ENCODE assay signal across 8 mouse cellular contexts in the genomic region with DNA sequence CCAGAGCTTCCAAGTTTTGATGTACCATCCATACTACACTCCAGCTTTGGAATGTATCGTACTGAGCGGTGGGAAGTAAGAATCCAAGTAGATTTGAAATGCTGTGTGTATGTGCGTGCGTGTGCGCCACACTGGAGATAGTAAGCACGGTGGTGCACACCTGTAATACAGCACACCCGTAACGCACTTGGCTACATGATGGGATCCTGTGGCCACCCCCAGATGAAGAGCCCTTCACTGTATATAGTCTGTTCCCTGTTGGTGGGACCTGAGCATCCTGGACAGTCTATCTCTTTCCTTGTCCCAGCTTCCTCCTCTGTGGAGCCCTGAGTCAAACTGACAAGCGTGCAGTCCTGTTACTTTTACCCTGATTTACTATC. TPM values are rescaled to one million over a fixed set of nuclear protein-coding genes. Genes with fewer than 3 reads are reported as not detected.
DNase-seq lines count a peak whose midpoint lies in the region; ATAC-seq and TF ChIP-seq lines count a peak whose summit lies in the region.

No protein-coding gene starts in this region.

- no peaks in the 10 kb centered on the region for H3K9me3 ChIP-seq in kidney, embryonic 15.5 days (replicated peaks)
- no peaks in the 10 kb centered on the region for H3K9me3 ChIP-seq in hindbrain, embryonic 15.5 days
- H3K9me3 ChIP-seq in midbrain, embryonic 16.5 days (replicated peaks; ENCODE audit: control insufficient read depth, low read length, poor library complexity, severe bottlenecking) = no peaks in the 10 kb centered on the region

- H3K4me1 ChIP-seq in kidney, embryonic 15.5 days = peaks cover 31% of the 10 kb centered on the region
- H3K4me1 ChIP-seq in cortical plate, adult 2 months (ENCODE audit: control insufficient read depth, insufficient read depth, low read length) = no peaks in the 10 kb centered on the region
- H3K4me1 ChIP-seq in hindbrain, embryonic 15.5 days (replicated peaks) = peaks cover 9% of the 10 kb centered on the region
- H3K4me1 ChIP-seq in midbrain, embryonic 16.5 days (ENCODE audit: control insufficient read depth, insufficient read depth, low read length) = peaks cover 8% of the 10 kb centered on the region

- peak overlapping the region; percentile 74 for H3K4me3 ChIP-seq in kidney, embryonic 15.5 days (replicated peaks)
- H3K4me3 ChIP-seq in cortical plate, adult 2 months (ENCODE audit: insufficient read depth, low read length) = peak overlapping the region; percentile 47; the same call in 1 of the 2 replicates
- H3K4me3 ChIP-seq in hindbrain, embryonic 15.5 days = peak overlapping the region; percentile 53
- H3K4me3 ChIP-seq in midbrain, embryonic 16.5 days (ENCODE audit: low read depth, low read length) = peak overlapping the region; percentile 60

- no peak for TF ChIP-seq CTCF in cortical plate, adult 2 months (IDR thresholded peaks at IDR 0.05; ENCODE audit: extremely low read depth, insufficient read depth, low read length)

- H3K9ac ChIP-seq in kidney, embryonic 15.5 days = peak overlapping the region; percentile 67
- H3K9ac ChIP-seq in hindbrain, embryonic 15.5 days = 0 out of 2 replicates have a peak overlapping the region, but pooled peaks have one; percentile 32
- H3K9ac ChIP-seq in midbrain, embryonic 16.5 days (ENCODE audit: low read depth, low read length) = no peak overlapping the region

- H3K4me2 ChIP-seq in kidney, embryonic 15.5 days = peak overlapping the region; percentile 70
- H3K4me2 ChIP-seq in hindbrain, embryonic 15.5 days = peak overlapping the region; percentile 91
- H3K4me2 ChIP-seq in midbrain, embryonic 16.5 days (ENCODE audit: low read length) = peak overlapping the region; percentile 100

- peak overlapping the region; percentile 95 for H3K27ac ChIP-seq in kidney, embryonic 15.5 days
- H3K27ac ChIP-seq in cortical plate, adult 2 months (ENCODE audit: insufficient read depth, low read length) = no peak overlapping the region
- H3K27ac ChIP-seq in hindbrain, embryonic 15.5 days (replicated peaks) = no peak overlapping the region
- no peak overlapping the region for H3K27ac ChIP-seq in midbrain, embryonic 16.5 days (ENCODE audit: low read length)

- DNase-seq in kidney, postnatal 4 days = no peak
- no peak for DNase-seq in adrenal gland, adult 8-10 months
- DNase-seq in left cerebral cortex, postnatal 10 days (ENCODE audit: extremely low spot score in 1 of 2, low spot score in 2 of 2) = no peak
- DNase-seq in kidney, postnatal 10 days = no peak

- intact Hi-C loops in left cerebral cortex, postnatal 10 days (cut with DNase I) = no loop called here

- H3K36me3 ChIP-seq in kidney, embryonic 15.5 days = peaks cover 37% of the 10 kb centered on the region
- no peaks in the 10 kb centered on the region for H3K36me3 ChIP-seq in hindbrain, embryonic 15.5 days
- no peaks in the 10 kb centered on the region for H3K36me3 ChIP-seq in midbrain, embryonic 16.5 days (ENCODE audit: control insufficient read depth, insufficient read depth, low read length)

- no peaks in the 10 kb centered on the region for H3K27me3 ChIP-seq in kidney, embryonic 15.5 days
- no peaks in the 10 kb centered on the region for H3K27me3 ChIP-seq in hindbrain, embryonic 15.5 days
- H3K27me3 ChIP-seq in midbrain, embryonic 16.5 days (ENCODE audit: control insufficient read depth, insufficient read depth, low read depth, low read length) = no peaks in the 10 kb centered on the region

- ATAC-seq in kidney, embryonic 15.5 days (replicated peaks; ENCODE audit: low FRiP score) = no peak
- ATAC-seq in hindbrain, embryonic 15.5 days (ENCODE audit: low FRiP score, low read depth) = no peak
- ATAC-seq in midbrain, embryonic 16.5 days = no peak

- WGBS in kidney, embryonic 15.5 days = 9% methylated on average over 9 of the region's 9 CpGs
- WGBS in hindbrain, embryonic 15.5 days = 18% methylated on average over 9 of the region's 9 CpGs
- WGBS in midbrain, embryonic 16.5 days = 20% methylated on average over 9 of the region's 9 CpGs

- no peak for TF ChIP-seq POLR2A in cortical plate, adult 2 months (IDR thresholded peaks at IDR 0.05; ENCODE audit: extremely low read depth, insufficient read depth, low read length)

RNA-seq across cellular contexts. Expression of gene Aurkb, which starts 0.9 kb away (rescaled TPM):
- polyA plus RNA-seq in kidney, embryonic 15.5 days (2015; fragmentation: Nextera tagmentation; extraction: Ambion mirVana) = 164 and 175 TPM in 2 replicates
- 0.57 and 1.2 TPM in 2 replicates for polyA plus RNA-seq in cortical plate, adult 2 months (2012; rRNA removed)
- 28.6 and 36.1 TPM in 2 replicates for polyA plus RNA-seq in hindbrain, embryonic 15.5 days (2015; fragmentation: Nextera tagmentation; extraction: Ambion mirVana)
- 12.6 and 15.4 TPM in 2 replicates for polyA plus RNA-seq in midbrain, embryonic 16.5 days (2015; fragmentation: Nextera tagmentation; extraction: Ambion mirVana)
- 1 to 10 TPM; 1.7 to 2.9 (median 2.3) TPM for total RNA-seq in adrenal gland, adult 8-10 months (2022)
- total RNA-seq in left cerebral cortex, postnatal 10 days (2021) = 1 to 10 TPM; 3.0 to 3.1 TPM

RNA-seq across cellular contexts. Expression of gene Borcs6, which starts 13.1 kb away (rescaled TPM):
- 7.4 and 8.7 TPM in 2 replicates for polyA plus RNA-seq in kidney, embryonic 15.5 days (2015; fragmentation: Nextera tagmentation; extraction: Ambion mirVana)
- polyA plus RNA-seq in cortical plate, adult 2 months (2012; rRNA removed) = 32.5 and 34.1 TPM in 2 replicates
- 22.1 and 23.1 TPM in 2 replicates for polyA plus RNA-seq in hindbrain, embryonic 15.5 days (2015; fragmentation: Nextera tagmentation; extraction: Ambion mirVana)
- polyA plus RNA-seq in midbrain, embryonic 16.5 days (2015; fragmentation: Nextera tagmentation; extraction: Ambion mirVana) = 15.7 and 20.4 TPM in 2 replicates
- total RNA-seq in adrenal gland, adult 8-10 months (2022) = 10 to 100 TPM; 29.8 to 33.9 (median 31.5) TPM
- total RNA-seq in left cerebral cortex, postnatal 10 days (2021) = 10 to 100 TPM; 21.9 to 25.5 TPM

RNA-seq across cellular contexts. Expression of gene Tmem107, which starts 24.2 kb away (rescaled TPM):
- polyA plus RNA-seq in kidney, embryonic 15.5 days (2015; fragmentation: Nextera tagmentation; extraction: Ambion mirVana) = 60.8 and 64.3 TPM in 2 replicates
- polyA plus RNA-seq in cortical plate, adult 2 months (2012; rRNA removed) = 20.6 and 21.4 TPM in 2 replicates
- 36.6 and 41.7 TPM in 2 replicates for polyA plus RNA-seq in hindbrain, embryonic 15.5 days (2015; fragmentation: Nextera tagmentation; extraction: Ambion mirVana)
- 41.2 and 44.0 TPM in 2 replicates for polyA plus RNA-seq in midbrain, embryonic 16.5 days (2015; fragmentation: Nextera tagmentation; extraction: Ambion mirVana)
- total RNA-seq in adrenal gland, adult 8-10 months (2022) = 10 to 100 TPM; 13.1 to 28.3 (median 19.4) TPM
- 10 to 100 TPM; 12.0 to 12.1 TPM for total RNA-seq in left cerebral cortex, postnatal 10 days (2021)

RNA-seq across cellular contexts. Expression of gene Ctc1, which starts 30.7 kb away (rescaled TPM):
- polyA plus RNA-seq in kidney, embryonic 15.5 days (2015; fragmentation: Nextera tagmentation; extraction: Ambion mirVana) = 50.6 and 72.7 TPM in 2 replicates
- polyA plus RNA-seq in cortical plate, adult 2 months (2012; rRNA removed) = 47.0 and 50.0 TPM in 2 replicates
- polyA plus RNA-seq in hindbrain, embryonic 15.5 days (2015; fragmentation: Nextera tagmentation; extraction: Ambion mirVana) = 56.4 and 71.2 TPM in 2 replicates
- polyA plus RNA-seq in midbrain, embryonic 16.5 days (2015; fragmentation: Nextera tagmentation; extraction: Ambion mirVana) = 66.5 and 67.0 TPM in 2 replicates
- 10 to 100 TPM; 30.7 to 46.1 (median 39.2) TPM for total RNA-seq in adrenal gland, adult 8-10 months (2022)
- total RNA-seq in left cerebral cortex, postnatal 10 days (2021) = 10 to 100 TPM; 48.1 to 49.2 TPM

RNA-seq across cellular contexts. Expression of gene Pfas, which starts 38.1 kb away (rescaled TPM):
- polyA plus RNA-seq in kidney, embryonic 15.5 days (2015; fragmentation: Nextera tagmentation; extraction: Ambion mirVana) = 43.9 and 45.9 TPM in 2 replicates
- 17.6 and 20.9 TPM in 2 replicates for polyA plus RNA-seq in cortical plate, adult 2 months (2012; rRNA removed)
- 17.6 and 19.0 TPM in 2 replicates for polyA plus RNA-seq in hindbrain, embryonic 15.5 days (2015; fragmentation: Nextera tagmentation; extraction: Ambion mirVana)
- 15.8 and 16.8 TPM in 2 replicates for polyA plus RNA-seq in midbrain, embryonic 16.5 days (2015; fragmentation: Nextera tagmentation; extraction: Ambion mirVana)
- 10 to 100 TPM; 33.9 to 48.4 (median 40.5) TPM for total RNA-seq in adrenal gland, adult 8-10 months (2022)
- 10 to 100 TPM; 24.4 to 28.1 TPM for total RNA-seq in left cerebral cortex, postnatal 10 days (2021)
